Mouse (Mus musculus): ENCODE data around the gene Sox3. TPM values are rescaled to one million over a fixed set of nuclear protein-coding genes. Genes with fewer than 3 reads are reported as not detected.

The Sox3 gene
- polyA plus RNA-seq, 1 experiment = not detected

- TF ChIP-seq TCF12 (IDR thresholded peaks at IDR 0.05; ENCODE audit: insufficient read depth, poor library complexity, severe bottlenecking) = no peak
- TF ChIP-seq TCF3 (IDR thresholded peaks at IDR 0.05; ENCODE audit: insufficient read length, low read depth) = no peak
- TF ChIP-seq CEBPB (IDR thresholded peaks at IDR 0.05; ENCODE audit: insufficient read depth, poor library complexity, severe bottlenecking) = no peak
- TF ChIP-seq POLR2AphosphoS2 (IDR thresholded peaks at IDR 0.05; ENCODE audit: insufficient read length, low read depth) = no peak
- TF ChIP-seq POLR2A (IDR thresholded peaks at IDR 0.05; ENCODE audit: insufficient read length, low read depth) = no peak
- no peak for TF ChIP-seq USF1 (IDR thresholded peaks at IDR 0.05; ENCODE audit: low read depth)
- TF ChIP-seq MAX (IDR thresholded peaks at IDR 0.05; ENCODE audit: low read depth) = no peak
- TF ChIP-seq MYOG (IDR thresholded peaks at IDR 0.05; ENCODE audit: control insufficient read depth in 1 of 3, insufficient read depth in 1 of 3, insufficient read length in 2 of 3, low read depth in 2 of 3) = no peak
- TF ChIP-seq SRF (IDR thresholded peaks at IDR 0.05; ENCODE audit: control insufficient read depth, insufficient read length, low read depth) = no peak
- no peak for TF ChIP-seq E2F4 (IDR thresholded peaks at IDR 0.05; ENCODE audit: insufficient read depth)
- no peak for TF ChIP-seq MYOD1 (IDR thresholded peaks at IDR 0.05; ENCODE audit: control insufficient read depth in 1 of 3, insufficient read length in 2 of 3, low read depth in 2 of 3)
- no peak for TF ChIP-seq REST (IDR thresholded peaks at IDR 0.05; ENCODE audit: insufficient read depth, insufficient read length)
These were observed 2.2 kb upstream of the Sox3 start for GRCm38 (mm10) chrX:60895416-60895815.

GRCm38 (mm10) chrX:60893720-60894543, 702 bp upstream of the Sox3 start:
- Histone ChIP-seq H3K27me3 (ENCODE audit: control insufficient read depth, insufficient read depth, insufficient read length) (no peaks in the 10 kb centered on the region), H3K4me3 (no peak overlapping the region), H3K79me2 (ENCODE audit: control insufficient read depth, insufficient read depth) (no peaks in the 10 kb centered on the region), H3K4me2 (ENCODE audit: low read depth) (no peak overlapping the region), H3ac (ENCODE audit: control insufficient read depth, insufficient read length) (no peak overlapping the region), H3K36me3 (ENCODE audit: control insufficient read depth, insufficient read depth) (no peaks in the 10 kb centered on the region)
- TF ChIP-seq MAX (IDR thresholded peaks at IDR 0.05; ENCODE audit: low read depth) = no peak
- TF ChIP-seq E2F4 (IDR thresholded peaks at IDR 0.05; ENCODE audit: insufficient read depth) = no peak

More at GRCm38 (mm10) chrX:60895416-60895815, 2.2 kb upstream of the Sox3 start:
- Histone ChIP-seq H3K4me2 (ENCODE audit: low read depth) (no peak overlapping the region), H3ac (ENCODE audit: control insufficient read depth, insufficient read length) (no peak overlapping the region), H3K79me2 (ENCODE audit: control insufficient read depth, insufficient read depth) (no peaks in the 10 kb centered on the region), H3K36me3 (ENCODE audit: control insufficient read depth, insufficient read depth) (no peaks in the 10 kb centered on the region), H3K27me3 (ENCODE audit: control insufficient read depth, insufficient read depth, insufficient read length) (no peaks in the 10 kb centered on the region), H3K4me3 (no peak overlapping the region)

DNA sequence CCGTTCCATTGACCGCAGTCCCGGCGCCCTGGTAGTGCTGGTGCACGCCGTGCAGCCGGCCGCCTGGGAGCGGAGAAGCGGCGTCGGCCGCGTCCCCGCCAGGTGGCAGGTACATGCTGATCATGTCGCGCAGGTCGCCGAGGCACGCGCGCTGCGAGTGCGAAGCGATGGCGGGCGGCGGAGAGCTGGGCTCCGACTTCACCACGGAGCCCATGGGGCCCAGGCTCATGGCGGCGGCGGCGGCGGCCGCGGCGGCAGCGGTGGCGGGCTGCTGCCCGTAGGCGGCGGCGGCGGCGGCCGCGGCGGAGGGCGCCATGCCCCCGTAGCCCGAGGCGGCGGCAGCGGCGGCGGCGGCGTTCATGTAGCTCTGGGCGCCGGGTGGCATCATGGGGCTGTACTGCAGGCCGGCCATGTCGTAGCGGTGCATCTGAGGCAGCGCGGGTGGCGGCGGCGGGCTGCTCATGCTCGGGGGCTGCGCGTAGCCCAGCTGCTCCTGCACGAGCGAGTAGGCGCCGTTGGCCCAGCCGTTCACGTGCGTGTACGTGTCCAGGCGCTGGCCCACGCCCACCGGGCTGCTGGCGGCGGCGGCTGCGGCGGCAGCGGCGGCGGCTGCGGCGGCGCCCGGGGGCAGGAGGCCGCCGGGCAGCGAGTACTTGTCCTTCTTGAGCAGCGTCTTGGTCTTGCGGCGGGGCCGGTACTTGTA, 981 bp downstream of the Sox3 start:
- H3K36me3 ChIP-seq (ENCODE audit: control insufficient read depth, insufficient read depth) = no peaks in the 10 kb centered on the region
- H3K4me3 ChIP-seq = no peak overlapping the region
- H3K4me2 ChIP-seq (ENCODE audit: low read depth) = no peak overlapping the region
- H3ac ChIP-seq (ENCODE audit: control insufficient read depth, insufficient read length) = no peak overlapping the region
- H3K79me2 ChIP-seq (ENCODE audit: control insufficient read depth, insufficient read depth) = no peaks in the 10 kb centered on the region
- TF ChIP-seq POLR2AphosphoS2 (IDR thresholded peaks at IDR 0.05; ENCODE audit: insufficient read length, low read depth) (no peak), MYOD1 (IDR thresholded peaks at IDR 0.05; ENCODE audit: control insufficient read depth in 1 of 3, insufficient read length in 2 of 3, low read depth in 2 of 3) (no peak), CEBPB (IDR thresholded peaks at IDR 0.05; ENCODE audit: insufficient read depth, poor library complexity, severe bottlenecking) (no peak), SRF (IDR thresholded peaks at IDR 0.05; ENCODE audit: control insufficient read depth, insufficient read length, low read depth) (no peak), POLR2A (IDR thresholded peaks at IDR 0.05; ENCODE audit: insufficient read length, low read depth) (no peak), USF1 (IDR thresholded peaks at IDR 0.05; ENCODE audit: low read depth) (no peak), REST (IDR thresholded peaks at IDR 0.05; ENCODE audit: insufficient read depth, insufficient read length) (no peak)
- no peaks in the 10 kb centered on the region for H3K27me3 ChIP-seq (ENCODE audit: control insufficient read depth, insufficient read depth, insufficient read length)

GRCm38 (mm10) chrX:60891329-60892095, 1.7 kb downstream of the Sox3 start:
- TF ChIP-seq CEBPB (IDR thresholded peaks at IDR 0.05; ENCODE audit: insufficient read depth, poor library complexity, severe bottlenecking) = no peak
- no peak for TF ChIP-seq MYOG (IDR thresholded peaks at IDR 0.05; ENCODE audit: control insufficient read depth in 1 of 3, insufficient read depth in 1 of 3, insufficient read length in 2 of 3, low read depth in 2 of 3)
- no peak for TF ChIP-seq REST (IDR thresholded peaks at IDR 0.05; ENCODE audit: insufficient read depth, insufficient read length)
- no peak for TF ChIP-seq SRF (IDR thresholded peaks at IDR 0.05; ENCODE audit: control insufficient read depth, insufficient read length, low read depth)
- TF ChIP-seq MAX (IDR thresholded peaks at IDR 0.05; ENCODE audit: low read depth) = no peak
- no peak for TF ChIP-seq TCF3 (IDR thresholded peaks at IDR 0.05; ENCODE audit: insufficient read length, low read depth)
- no peak for TF ChIP-seq POLR2A (IDR thresholded peaks at IDR 0.05; ENCODE audit: insufficient read length, low read depth)
- TF ChIP-seq POLR2AphosphoS2 (IDR thresholded peaks at IDR 0.05; ENCODE audit: insufficient read length, low read depth) = no peak
- Histone ChIP-seq H3K79me2 (ENCODE audit: control insufficient read depth, insufficient read depth) (no peaks in the 10 kb centered on the region), H3K4me3 (no peak overlapping the region), H3K36me3 (ENCODE audit: control insufficient read depth, insufficient read depth) (no peaks in the 10 kb centered on the region), H3K4me2 (ENCODE audit: low read depth) (no peak overlapping the region), H3ac (ENCODE audit: control insufficient read depth, insufficient read length) (no peak overlapping the region), H3K27me3 (ENCODE audit: control insufficient read depth, insufficient read depth, insufficient read length) (no peaks in the 10 kb centered on the region)
